Mouse (Mus musculus): Measurements from ENCODE around the gene Morf4l2. TPM values are rescaled to one million over a fixed set of nuclear protein-coding genes. Genes with fewer than 3 reads are reported as not detected.
"Not testable (repeated sequence)": the region's sequence is repeated elsewhere in the genome, so short reads cannot be mapped to it uniquely, and the experiment has no call there.

The Morf4l2 gene
- polyA plus RNA-seq, 1 experiment from 2014 or later = 334 TPM

- ATAC-seq (ENCODE audit: extremely low read depth, insufficient number of reproducible peaks, low FRiP score, low TSS enrichment) = no peak
- H3K9me3 ChIP-seq = no peaks in the 10 kb centered on the region
- no peak overlapping the region for H3K4me2 ChIP-seq
- H3K27me3 ChIP-seq (replicated peaks) = no peaks in the 10 kb centered on the region
- H3K27ac ChIP-seq (replicated peaks) = no peak overlapping the region
- H3K9ac ChIP-seq = no peak overlapping the region
- 74% methylated on average over 4 of the region's 4 CpGs for WGBS
- H3K4me1 ChIP-seq = no peaks in the 10 kb centered on the region
- H3K36me3 ChIP-seq = no peaks in the 10 kb centered on the region
- no peak overlapping the region for H3K4me3 ChIP-seq
Observed at GRCm38 (mm10) chrX:136692294-136692675, 51.2 kb downstream of the Morf4l2 start.

GRCm38 (mm10) chrX:136691606-136692293 lies 51.7 kb downstream of the Morf4l2 start:
- H3K9ac ChIP-seq; H3K36me3 ChIP-seq; H3K4me3 ChIP-seq; H3K9me3 ChIP-seq; H3K4me1 ChIP-seq; H3K4me2 ChIP-seq; H3K27me3 ChIP-seq (replicated peaks); ATAC-seq (ENCODE audit: extremely low read depth, insufficient number of reproducible peaks, low FRiP score, low TSS enrichment); H3K27ac ChIP-seq (replicated peaks): not testable (repeated sequence)
- 53% methylated on average over 3 of the region's 3 CpGs for WGBS

Other genes with a start within 250 kb of the Morf4l2 start
- gene Kir3dl1, start 225.7 kb downstream of the Morf4l2 start, polyA plus RNA-seq (2015; fragmentation: Nextera tagmentation; extraction: Ambion mirVana) = not detected in 2 replicates
- gene Kir3dl2, start 199.6 kb downstream of the Morf4l2 start, polyA plus RNA-seq (2015; fragmentation: Nextera tagmentation; extraction: Ambion mirVana) = not detected in 2 replicates
- 3.9 and 5.2 TPM in 2 replicates for gene Tceal3, start 152.8 kb downstream of the Morf4l2 start, polyA plus RNA-seq (2015; fragmentation: Nextera tagmentation; extraction: Ambion mirVana)
- gene Tceal1, start 35.7 kb downstream of the Morf4l2 start, polyA plus RNA-seq (2015; fragmentation: Nextera tagmentation; extraction: Ambion mirVana) = 9.6 and 10.0 TPM in 2 replicates
- gene Glra4, start 36.5 kb upstream of the Morf4l2 start, polyA plus RNA-seq (2015; fragmentation: Nextera tagmentation; extraction: Ambion mirVana) = 0.10 and 0.12 TPM in 2 replicates
- 2.4 and 3.6 TPM in 2 replicates for gene Plp1, start 79.0 kb upstream of the Morf4l2 start, polyA plus RNA-seq (2015; fragmentation: Nextera tagmentation; extraction: Ambion mirVana)
- gene Rab9b, start 125.1 kb upstream of the Morf4l2 start, polyA plus RNA-seq (2015; fragmentation: Nextera tagmentation; extraction: Ambion mirVana) = 0.11 and 0.22 TPM in 2 replicates
- not detected in 2 replicates for gene H2bfm, start 183.6 kb upstream of the Morf4l2 start, polyA plus RNA-seq (2015; fragmentation: Nextera tagmentation; extraction: Ambion mirVana)
- 16.5 and 17.7 TPM in 2 replicates for gene Tmsb15b2, start 231.8 kb upstream of the Morf4l2 start, polyA plus RNA-seq (2015; fragmentation: Nextera tagmentation; extraction: Ambion mirVana)
- gene Tmsb15l, start 233.2 kb upstream of the Morf4l2 start, polyA plus RNA-seq (2015; fragmentation: Nextera tagmentation; extraction: Ambion mirVana) = 2.0 and 2.7 TPM in 2 replicates
- gene Tmsb15b1, start 233.2 kb upstream of the Morf4l2 start, polyA plus RNA-seq (2015; fragmentation: Nextera tagmentation; extraction: Ambion mirVana) = 11.6 and 14.9 TPM in 2 replicates
- 3.2 and 4.1 TPM in 2 replicates for gene Zcchc18, start 249.5 kb upstream of the Morf4l2 start, polyA plus RNA-seq (2015; fragmentation: Nextera tagmentation; extraction: Ambion mirVana)

Data from heart, embryonic 13.5 days (tissue).